11 mouse cellular contexts compared by ENCODE assay signal in genomic region chr6:22064341-22064740, GRCm38 (mm10).
A peak's percentile ranks its signal among the peaks of the same experiment; 100 is the strongest.
DNase-seq lines count a peak whose midpoint lies in the region; ATAC-seq and TF ChIP-seq lines count a peak whose summit lies in the region.
"Had no signal": no experiment of that assay in that cellular context is flagged by ENCODE, and none has a peak within 500 bp of the region (broad histone marks: within the 10 kb centered on the region; RNA-seq: fewer than 3 reads in every experiment).

No protein-coding gene starts in this region.

- no peaks in the 10 kb centered on the region for H3K27me3 ChIP-seq in kidney, embryonic 14.5 days (ENCODE audit: control insufficient read depth, insufficient read depth, low read length)
- no peaks in the 10 kb centered on the region for H3K27me3 ChIP-seq in heart, postnatal 0 days (ENCODE audit: control insufficient read depth, insufficient read depth, low read length)
- H3K27me3 ChIP-seq in thymus, adult 2 months (ENCODE audit: control insufficient read depth, insufficient read depth, low read length), result no peaks in the 10 kb centered on the region
- H3K27me3 ChIP-seq: CH12.LX had no signal

- no peak for TF ChIP-seq CTCF in heart, postnatal 0 days (IDR thresholded peaks at IDR 0.05; ENCODE audit: low read depth)
- TF ChIP-seq CTCF in thymus, adult 2 months (IDR thresholded peaks at IDR 0.05; ENCODE audit: borderline replicate concordance, control insufficient read depth, extremely low read depth, insufficient read depth, low read length, poor library complexity), result no peak

- no peaks in the 10 kb centered on the region for H3K9me3 ChIP-seq in kidney, embryonic 14.5 days (ENCODE audit: control insufficient read depth, low read length)
- H3K9me3 ChIP-seq in heart, postnatal 0 days (replicated peaks; ENCODE audit: control insufficient read depth, low read length), result no peaks in the 10 kb centered on the region

- H3K9ac ChIP-seq in kidney, embryonic 14.5 days (ENCODE audit: low read depth, low read length), result no peak overlapping the region
- no peak overlapping the region for H3K9ac ChIP-seq in heart, postnatal 0 days (replicated peaks; ENCODE audit: low read depth, low read length)
- H3K9ac ChIP-seq: lung, embryonic 14.5 days had no signal

- DNase-seq in kidney, adult 11 months, result peak; percentile 29
- DNase-seq in adrenal gland, adult 2 months, result peak; percentile 80
- peak; percentile 41 for DNase-seq in heart, postnatal 0 days (ENCODE audit: low spot score)
- DNase-seq in kidney, postnatal 14 days, result peak; percentile 49
- DNase-seq in thymus, postnatal 14 days, result no peak
- no peak for DNase-seq in thymus, adult 2 months
- DNase-seq: lung, embryonic 14.5 days; retina, postnatal 1 day had no signal

- H3K4me2 ChIP-seq in kidney, embryonic 14.5 days (replicated peaks; ENCODE audit: low read depth, low read length), result no peak overlapping the region
- H3K4me2 ChIP-seq in heart, postnatal 0 days (ENCODE audit: low read depth, low read length), result no peak overlapping the region
- H3K4me2 ChIP-seq: lung, embryonic 14.5 days had no signal

- no peak overlapping the region for H3K4me3 ChIP-seq in kidney, embryonic 14.5 days (ENCODE audit: low read length)
- H3K4me3 ChIP-seq in heart, postnatal 0 days (ENCODE audit: low read depth, low read length), result no peak overlapping the region
- H3K4me3 ChIP-seq in thymus, adult 2 months (ENCODE audit: control insufficient read depth, insufficient read depth, low read length), result no peak overlapping the region

- no peak for ATAC-seq in kidney, embryonic 14.5 days (ENCODE audit: low FRiP score, low TSS enrichment)
- ATAC-seq in heart, postnatal 0 days (ENCODE audit: insufficient read depth, low read depth), result peak; percentile 55; the same call in 1 of the 2 replicates
- no peak for ATAC-seq in inflammation-experienced regulatory T-cells, adult 6 months

- H3K27ac ChIP-seq in kidney, embryonic 14.5 days (ENCODE audit: low read depth, low read length), result no peak overlapping the region
- no peak overlapping the region for H3K27ac ChIP-seq in heart, postnatal 0 days (ENCODE audit: low read depth)
- H3K27ac ChIP-seq in thymus, adult 2 months (ENCODE audit: control insufficient read depth, insufficient read depth, low read length), result no peak overlapping the region

- WGBS in kidney, embryonic 14.5 days, result 64% methylated on average over 4 of the region's 4 CpGs
- 43% methylated on average over 4 of the region's 4 CpGs for WGBS in heart, postnatal 0 days
- WGBS in thymus, adult 2 months, result 84% methylated on average over 4 of the region's 4 CpGs

- TF ChIP-seq EP300 in heart, postnatal 0 days (IDR thresholded peaks at IDR 0.05; ENCODE audit: low read depth), result no peak

- H3K4me1 ChIP-seq in kidney, embryonic 14.5 days (ENCODE audit: control insufficient read depth, insufficient read depth, low read length), result 0 out of 2 replicates have a peak, but pooled peaks cover 3% of the 10 kb centered on the region
- 0 out of 2 replicates have a peak, but pooled peaks cover 7% of the 10 kb centered on the region for H3K4me1 ChIP-seq in heart, postnatal 0 days (ENCODE audit: control insufficient read depth, insufficient read depth)
- H3K4me1 ChIP-seq in thymus, adult 2 months (replicated peaks; ENCODE audit: control insufficient read depth, insufficient read depth, low read length), result no peaks in the 10 kb centered on the region

- TF ChIP-seq POLR2A in thymus, adult 2 months (IDR thresholded peaks at IDR 0.05; ENCODE audit: control insufficient read depth, extremely low read depth, insufficient read depth, low read length, poor library complexity), result no peak

- H3K36me3 ChIP-seq in kidney, embryonic 14.5 days (ENCODE audit: control insufficient read depth, insufficient read depth, low read length), result peaks cover 6% of the 10 kb centered on the region; the same call in 1 of the 2 replicates
- H3K36me3 ChIP-seq in heart, postnatal 0 days (replicated peaks; ENCODE audit: control insufficient read depth, insufficient read depth, low read length), result no peaks in the 10 kb centered on the region
- H3K36me3 ChIP-seq in thymus, adult 2 months (ENCODE audit: control insufficient read depth, insufficient read depth, low read length), result no peaks in the 10 kb centered on the region

Comparison
In these comparisons a context has a peak if more than half of its experiments do, and no peak if none do; other contexts are left out.
1. DNase-seq: peak in kidney, adult 11 months (single experiment), adrenal gland, adult 2 months (single experiment), heart, postnatal 0 days (single experiment) and kidney, postnatal 14 days (single experiment); none in thymus, postnatal 14 days (single experiment) and thymus, adult 2 months (single experiment).